Mouse (Mus musculus): ENCODE measurements around the gene Tbxas1. TPM values are rescaled to one million over a fixed set of nuclear protein-coding genes. Genes with fewer than 3 reads are reported as not detected.

Gene Tbxas1
- polyA plus RNA-seq, 3 experiments from 2014 or later: 0.21 to 0.37 (median 0.25) TPM

DNA sequence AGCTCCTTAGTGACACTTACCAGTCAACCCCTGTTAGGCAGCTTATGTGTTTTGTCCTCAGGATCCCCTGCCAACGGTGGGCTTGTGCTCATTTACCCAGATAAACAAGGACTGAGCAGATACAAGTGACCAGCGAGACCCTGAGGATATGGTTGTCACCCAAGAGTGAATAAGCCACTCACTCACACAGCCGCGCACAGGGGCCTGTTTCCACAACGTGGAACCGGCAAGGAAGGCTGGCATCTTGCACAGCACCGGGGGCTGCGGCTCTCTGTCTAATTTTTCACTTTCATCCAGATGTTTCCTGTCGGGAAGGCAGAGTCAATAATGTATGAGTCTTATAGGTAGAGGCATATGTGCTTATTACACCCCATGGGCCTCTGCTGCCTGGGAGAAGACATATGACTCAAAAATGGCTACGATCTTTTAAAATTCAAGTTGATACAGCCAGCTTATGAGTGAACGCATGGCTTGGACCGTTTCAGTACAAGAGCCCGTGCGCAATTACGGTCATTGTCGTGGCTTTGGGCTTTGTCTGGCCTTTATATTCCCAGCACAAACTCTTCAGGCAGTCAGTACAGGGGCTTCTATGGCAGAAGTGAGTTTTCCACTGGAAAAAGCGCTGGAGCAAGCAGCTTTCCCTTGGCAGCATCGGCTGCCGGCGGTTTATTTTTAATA is 130.2 kb downstream of the Tbxas1 start:
- ATAC-seq: no peak

DNA sequence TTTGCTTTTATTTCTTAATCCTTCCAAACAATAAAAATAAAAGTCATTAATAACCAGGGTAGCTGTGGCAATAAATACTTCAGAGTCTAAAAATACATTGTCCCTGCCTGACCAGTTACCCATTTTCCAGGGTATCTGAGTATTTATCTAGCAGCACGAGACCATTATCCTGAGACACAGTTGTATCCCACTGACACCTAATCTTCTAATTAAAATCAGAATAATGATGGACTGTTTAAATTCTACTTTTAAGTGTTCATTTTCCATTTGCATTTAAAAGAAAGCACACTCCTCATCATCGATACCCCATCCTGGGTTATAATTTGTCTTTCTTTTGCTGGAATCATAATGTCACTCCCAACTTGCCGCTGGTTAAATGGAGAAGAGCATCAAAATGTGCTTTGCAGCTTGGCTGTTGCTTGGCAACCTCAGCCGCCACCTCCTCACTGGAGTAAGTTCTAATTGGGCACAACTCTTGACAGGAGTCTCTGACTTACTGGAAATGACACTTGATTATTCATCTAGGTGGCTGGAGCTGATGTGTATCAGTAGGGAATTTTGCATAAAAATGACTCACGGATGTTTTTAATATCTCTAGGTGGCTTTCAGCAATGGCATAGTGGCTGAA is 130.9 kb downstream of the Tbxas1 start:
- no peak for ATAC-seq

DNA sequence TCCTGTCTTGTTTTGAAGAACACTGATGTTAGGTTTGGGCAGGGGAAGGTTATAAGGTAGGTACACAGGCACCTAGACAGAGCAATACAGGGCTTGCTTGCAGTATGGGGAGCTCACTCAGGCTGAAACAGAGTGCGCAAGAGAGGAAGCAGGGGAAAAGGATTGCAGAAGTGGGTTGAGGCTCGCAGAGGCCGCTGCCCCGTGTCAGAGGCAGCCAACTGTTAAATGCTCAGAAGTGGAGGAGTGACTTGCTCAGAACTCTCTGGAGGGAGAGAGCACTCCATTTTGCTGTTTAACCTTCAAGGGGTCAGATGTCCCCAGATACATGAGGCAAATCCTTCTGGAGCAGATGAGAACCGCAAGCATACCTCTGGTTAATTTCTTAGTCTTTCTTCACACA is 132.0 kb downstream of the Tbxas1 start:
- no peak for ATAC-seq

DNA sequence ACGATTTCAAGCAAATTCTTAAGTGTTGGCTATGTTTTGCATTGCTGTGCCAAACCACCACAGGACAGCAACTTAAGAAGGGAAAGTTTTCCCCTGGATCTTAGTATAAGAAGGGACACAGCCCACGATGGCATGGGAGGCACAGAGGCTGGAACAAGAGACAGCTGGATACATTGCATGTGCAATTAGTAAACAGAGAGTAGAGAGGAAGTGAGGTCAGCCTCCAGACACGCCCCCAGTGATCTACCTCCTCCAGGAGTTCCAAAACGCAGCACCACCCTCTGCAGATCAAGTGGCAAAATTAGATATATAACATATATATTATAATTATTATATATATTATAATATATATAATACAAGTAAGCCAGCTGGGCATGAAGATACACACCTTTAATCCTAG is 132.9 kb downstream of the Tbxas1 start:
- ATAC-seq: no peak

GRCm38 (mm10) chr6:39013034-39013832 is 138.0 kb downstream of the Tbxas1 start:
- ATAC-seq: no peak

GRCm38 (mm10) chr6:39017942-39018341 is 142.7 kb downstream of the Tbxas1 start:
- no peak for ATAC-seq

DNA sequence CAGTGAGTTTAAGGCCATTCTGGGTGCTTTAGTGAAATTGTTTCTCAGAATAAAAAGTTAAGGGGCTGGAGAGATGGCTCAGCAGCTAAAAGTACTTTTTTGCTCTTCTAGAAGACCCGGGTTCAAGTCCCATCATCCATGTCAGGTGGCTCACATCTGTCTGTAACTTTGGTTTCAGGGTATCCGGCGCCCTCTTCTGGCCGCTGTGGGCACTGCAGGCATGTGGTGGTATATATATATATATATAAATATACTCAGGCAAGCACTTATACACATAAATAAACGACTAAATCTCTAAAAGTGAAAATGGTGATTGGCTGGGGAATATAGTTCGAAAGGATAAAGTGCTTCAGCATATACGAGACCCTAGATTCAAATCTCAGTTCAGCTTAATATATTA is 143.6 kb downstream of the Tbxas1 start:
- no peak for ATAC-seq

GRCm38 (mm10) chr6:39019219-39019618 is 144.0 kb downstream of the Tbxas1 start:
- no peak for ATAC-seq

DNA sequence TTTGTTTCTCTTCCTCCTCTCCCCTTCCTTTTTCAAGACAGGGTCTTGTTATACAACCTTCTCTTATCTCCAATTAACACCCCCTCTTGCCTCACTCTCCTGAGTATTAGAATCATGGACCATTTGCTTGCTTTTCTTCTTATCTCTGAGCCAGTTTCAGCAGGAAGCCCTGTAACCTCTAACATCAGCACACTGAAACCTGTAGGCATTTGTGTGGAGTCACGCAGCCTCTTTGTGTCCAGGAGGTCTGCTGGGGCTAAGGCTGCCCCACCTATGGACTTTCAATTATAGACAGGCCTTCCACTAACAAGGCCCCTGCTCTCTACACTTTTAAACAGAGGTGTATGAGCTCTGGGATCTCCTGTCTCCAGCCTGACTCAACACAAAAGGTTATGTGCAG is 146.7 kb downstream of the Tbxas1 start:
- ATAC-seq: no peak

- no peak for ATAC-seq
Measured at GRCm38 (mm10) chr6:39022461-39023181, 147.4 kb downstream of the Tbxas1 start.

- no peak for ATAC-seq
Measured at GRCm38 (mm10) chr6:39024631-39025030, 149.4 kb downstream of the Tbxas1 start.

DNA sequence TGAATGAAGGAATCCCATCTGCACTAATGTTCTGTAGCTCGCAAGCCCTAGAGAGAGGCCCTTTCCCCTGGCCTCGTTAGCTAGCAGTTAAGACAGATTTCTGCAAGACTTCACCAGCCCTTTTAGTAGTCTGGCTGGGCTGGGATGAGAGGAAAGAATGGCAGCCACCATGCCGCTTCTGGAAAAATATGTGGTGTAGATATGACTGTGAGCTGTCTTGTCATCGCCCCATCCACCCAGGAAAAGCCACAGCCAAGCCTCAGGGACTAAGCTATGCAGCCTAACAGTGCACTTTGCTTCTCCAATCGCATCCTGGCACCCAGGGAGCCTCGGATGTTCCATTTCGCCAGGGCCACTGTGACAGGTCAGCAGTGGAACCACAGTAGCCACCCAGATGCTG is 149.8 kb downstream of the Tbxas1 start:
- ATAC-seq: no peak

- ATAC-seq: no peak
Measured at GRCm38 (mm10) chr6:39030714-39031113, 155.5 kb downstream of the Tbxas1 start.

- ATAC-seq: no peak
Measured at GRCm38 (mm10) chr6:39033676-39034075, 158.5 kb downstream of the Tbxas1 start.

- ATAC-seq: no peak
Measured at GRCm38 (mm10) chr6:39035039-39035438, 159.8 kb downstream of the Tbxas1 start.

- ATAC-seq: no peak
Measured at GRCm38 (mm10) chr6:39036204-39036603, 161.0 kb downstream of the Tbxas1 start.

- no peak for ATAC-seq
Measured at GRCm38 (mm10) chr6:39040451-39040850, 165.2 kb downstream of the Tbxas1 start.

GRCm38 (mm10) chr6:39049141-39049540 is 173.9 kb downstream of the Tbxas1 start:
- ATAC-seq: no peak

DNA sequence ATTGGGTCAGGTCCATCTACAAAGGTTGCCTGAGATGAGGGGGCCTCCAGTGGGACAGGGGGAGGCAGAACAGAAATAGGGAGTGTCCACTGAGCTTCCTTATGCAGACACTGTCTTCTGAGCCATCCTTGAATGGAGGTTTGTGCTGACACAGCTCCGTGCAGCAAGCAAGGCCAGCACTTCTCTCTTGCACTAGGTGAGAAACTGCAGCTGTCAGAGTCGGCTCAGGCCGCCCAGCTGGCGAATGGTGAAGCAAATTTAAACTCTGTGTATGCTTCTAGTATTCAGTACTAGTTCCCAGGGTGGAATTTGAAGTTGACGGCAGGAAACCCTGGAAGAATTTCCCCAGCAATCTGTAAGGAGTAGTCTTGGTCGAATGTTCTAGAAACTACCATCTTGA is 175.6 kb downstream of the Tbxas1 start:
- ATAC-seq: no peak

DNA sequence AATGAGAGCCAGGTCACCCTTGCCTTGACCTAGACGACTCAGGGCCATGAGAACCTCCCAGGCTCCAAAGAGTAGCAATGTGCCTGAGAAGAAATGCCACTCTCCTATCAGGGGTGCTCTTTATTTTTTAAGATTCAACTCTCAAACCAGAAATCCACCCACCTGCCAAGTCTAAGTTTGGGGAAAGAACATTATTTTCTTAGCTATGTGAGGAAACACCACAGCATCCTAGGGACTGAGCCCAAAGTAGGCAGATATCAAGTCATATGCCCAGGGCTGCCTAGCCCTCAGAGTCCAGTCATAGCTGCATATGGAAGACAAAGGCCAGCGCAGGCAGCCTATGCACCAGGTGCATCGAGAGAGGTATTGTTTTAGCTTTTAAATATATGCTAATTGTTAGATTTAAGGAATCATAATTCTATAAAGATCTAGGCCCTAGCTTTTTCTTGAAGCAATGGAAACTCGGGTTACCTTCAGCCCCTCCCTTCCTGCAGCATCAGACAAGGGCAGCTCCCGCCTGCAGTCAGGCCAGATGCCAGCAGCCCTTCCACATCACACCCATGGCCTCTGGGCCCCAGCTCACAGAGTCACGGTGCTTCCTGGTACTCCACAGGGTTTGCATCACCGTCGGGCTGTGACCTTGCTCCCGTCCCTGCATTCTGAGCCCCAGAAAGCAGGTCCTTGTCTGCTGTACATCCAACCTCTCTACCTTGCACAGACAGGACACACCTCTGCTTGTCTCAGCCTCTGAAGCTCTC is 176.8 kb downstream of the Tbxas1 start:
- no peak for ATAC-seq

DNA sequence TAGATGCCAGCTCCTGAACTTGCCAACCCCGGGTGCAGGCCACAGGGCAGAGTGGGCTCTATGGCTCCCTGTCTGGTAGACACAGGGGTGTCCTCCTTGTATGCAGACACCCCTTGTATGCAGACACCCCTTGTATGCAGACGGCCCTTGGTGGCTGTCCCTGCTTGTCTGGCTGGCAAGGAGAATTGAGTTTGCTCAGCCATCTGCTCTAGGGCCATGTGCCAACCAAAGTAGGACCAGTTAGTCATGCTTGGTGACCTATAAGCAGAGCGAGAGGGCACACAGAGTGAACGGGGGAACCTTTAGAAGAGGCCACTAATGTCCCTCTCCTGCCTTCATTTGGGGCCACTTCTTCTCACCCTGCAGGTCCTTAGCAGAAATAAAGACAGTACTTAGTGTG is 177.4 kb downstream of the Tbxas1 start:
- ATAC-seq: no peak

DNA sequence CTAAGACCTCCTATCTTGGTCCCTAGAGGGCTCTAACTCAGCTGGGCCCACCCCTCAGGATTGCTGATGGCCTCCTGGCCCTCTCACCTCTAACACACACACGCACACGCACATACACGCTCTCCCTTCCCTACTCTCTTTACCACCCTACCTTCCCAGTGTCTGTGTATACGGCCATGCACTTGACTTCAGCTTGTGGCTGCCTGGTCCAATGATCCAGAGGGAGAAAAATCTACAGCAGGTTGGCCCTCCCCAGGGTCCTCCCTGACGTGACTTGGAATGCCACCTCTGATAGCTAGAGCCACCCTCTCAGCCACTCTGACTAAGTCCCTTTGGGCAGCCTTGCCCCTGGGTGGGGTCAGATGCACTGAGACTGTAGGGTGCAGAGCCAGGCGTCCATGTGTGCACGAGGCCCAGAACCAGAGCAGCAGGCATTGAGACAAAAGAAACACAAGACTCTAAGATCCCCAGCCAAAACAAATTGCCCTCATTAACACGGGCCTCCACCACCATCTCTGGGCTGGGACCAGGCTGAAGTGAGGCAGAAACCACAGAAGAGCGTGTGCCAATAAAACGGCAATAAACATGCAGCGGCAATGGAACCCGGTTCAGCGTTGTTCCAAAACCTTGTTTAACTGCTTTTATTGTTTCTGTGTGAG is 179.1 kb downstream of the Tbxas1 start:
- ATAC-seq: no peak

Data from inflammation-experienced regulatory T-cells, adult 6 months (primary cell).